Mouse (Mus musculus) MEL (cell line): ENCODE data around the gene Col18a1. TPM values are rescaled to one million over a fixed set of nuclear protein-coding genes. Genes with fewer than 3 reads are reported as not detected.

Experiments used
- DNase-seq: peaks from one replicate; pipeline ENCODE4 v3.0.0; 2011; ENCODE audit warnings: low read depth, low spot score
- H3K27ac ChIP-seq: 2 replicates; pipeline ENCODE4 v1.5.1; 2012; ENCODE audit warnings: low read depth, mild to moderate bottlenecking, control low read depth, low read length, moderate library complexity; ENCODE audit not compliant: control insufficient read depth
- H3K27me3 ChIP-seq, 2 experiments: fragments of 150-350 bp in 1 of 2; sonication (generic) in 1 of 2; 2 replicates each; pipeline ENCODE4 v1.6.1; 2012; ENCODE audit warnings: low read length in 2 of 2, mild to moderate bottlenecking in 2 of 2, improper control_type of control experiment in 1 of 2, moderate library complexity in 1 of 2; ENCODE audit not compliant: insufficient read depth in 2 of 2, control insufficient read depth in 1 of 2
- H3K36me3 ChIP-seq, 2 experiments: 2 replicates each; pipeline ENCODE4 v1.6.1; 2012 to 2014; ENCODE audit warnings: low read length in 2 of 2, improper control_type of control experiment in 1 of 2, inconsistent platforms in 1 of 2, mild to moderate bottlenecking in 1 of 2; ENCODE audit not compliant: insufficient read depth in 2 of 2, control insufficient read depth in 1 of 2
- H3K4me1 ChIP-seq, 2 experiments: fragments of 150-350 bp in 1 of 2; sonication (generic) in 1 of 2; 2 replicates each; pipeline ENCODE4 v1.6.1; 2012; ENCODE audit warnings: low read length in 2 of 2, improper control_type of control experiment in 1 of 2, mild to moderate bottlenecking in 1 of 2; ENCODE audit not compliant: insufficient read depth in 2 of 2, control insufficient read depth in 1 of 2
- H3K4me3 ChIP-seq, 2 experiments: fragments of 150-350 bp in 1 of 2; sonication (generic) in 1 of 2; 2 replicates each; pipeline ENCODE4 v1.5.1; 2012; ENCODE audit warnings: low read depth in 2 of 2, low read length in 2 of 2, mild to moderate bottlenecking in 2 of 2, moderate library complexity in 2 of 2, control low read depth in 1 of 2, improper control_type of control experiment in 1 of 2; ENCODE audit not compliant: control insufficient read depth in 1 of 2, insufficient read depth in 1 of 2
- H3K79me2 ChIP-seq: 2 replicates; pipeline ENCODE4 v1.6.1; 2012; ENCODE audit warnings: mild to moderate bottlenecking, low read length, moderate library complexity; ENCODE audit not compliant: control insufficient read depth, poor library complexity, insufficient read depth
- H3K9ac ChIP-seq: 2 replicates; pipeline ENCODE4 v1.6.1; 2012; ENCODE audit warnings: low read depth, mild to moderate bottlenecking, control low read depth, low read length, moderate library complexity; ENCODE audit not compliant: control insufficient read depth, poor library complexity, severe bottlenecking
- H3K9me3 ChIP-seq: fragments of 150-350 bp; sonication (generic); replicated peaks from 2 replicates; pipeline ENCODE4 v1.6.1; 2012; ENCODE audit warnings: mild to moderate bottlenecking, low read length, improper control_type of control experiment, moderate library complexity; ENCODE audit not compliant: insufficient read depth
- BHLHE40 ChIP-seq: IDR thresholded peaks from 2 replicates; pipeline ENCODE4 v1.6.1; 2012; ENCODE audit warnings: low read depth, mild to moderate bottlenecking, inconsistent platforms, low read length, improper control_type of control experiment, borderline replicate concordance
- CHD1 ChIP-seq: IDR thresholded peaks from 2 replicates; pipeline ENCODE4 v1.6.1; 2012; ENCODE audit warnings: low read depth, mild to moderate bottlenecking, inconsistent platforms, low read length, improper control_type of control experiment
- EP300 ChIP-seq, 2 experiments: IDR thresholded peaks; 2 replicates each; pipeline ENCODE4 v1.6.1; 2011; ENCODE audit warnings: improper control_type of control experiment in 2 of 2, low read length in 2 of 2, low read depth in 1 of 2, mild to moderate bottlenecking in 1 of 2
- GATA1 ChIP-seq: IDR thresholded peaks from 2 replicates; pipeline ENCODE4 v1.6.1; 2011; ENCODE audit warnings: low read depth, low read length, improper control_type of control experiment
- MAFK ChIP-seq: IDR thresholded peaks from 2 replicates; pipeline ENCODE4 v1.6.1; 2011; ENCODE audit warnings: low read depth, mild to moderate bottlenecking, low read length, improper control_type of control experiment, borderline replicate concordance
- MAX ChIP-seq: IDR thresholded peaks from 2 replicates; pipeline ENCODE4 v1.6.1; 2011; ENCODE audit warnings: low read length, improper control_type of control experiment
- MEF2A ChIP-seq: IDR thresholded peaks from 2 replicates; pipeline ENCODE4 v1.6.1; 2014; ENCODE audit warnings: low read depth, mild to moderate bottlenecking, inconsistent platforms, low read length, improper control_type of control experiment; ENCODE audit not compliant: poor library complexity, insufficient replicate concordance, severe bottlenecking; ENCODE audit errors: extremely low read depth
- MYC ChIP-seq: IDR thresholded peaks from 2 replicates; pipeline ENCODE4 v1.6.1; 2011; ENCODE audit warnings: low read depth, mild to moderate bottlenecking, low read length, improper control_type of control experiment, moderate library complexity
- NRF1 ChIP-seq: IDR thresholded peaks from 2 replicates; pipeline ENCODE4 v1.6.1; 2014; ENCODE audit warnings: low read depth, mild to moderate bottlenecking, inconsistent platforms, low read length, improper control_type of control experiment, moderate library complexity; ENCODE audit not compliant: poor library complexity, insufficient read depth, severe bottlenecking
- POLR2AphosphoS5 ChIP-seq: IDR thresholded peaks from 2 replicates; pipeline ENCODE4 v1.6.1; 2012; ENCODE audit warnings: low read depth, borderline replicate concordance, mild to moderate bottlenecking, inconsistent platforms, low read length, moderate library complexity, mixed read lengths
- SIN3A ChIP-seq: IDR thresholded peaks from 2 replicates; pipeline ENCODE4 v1.6.1; 2012; ENCODE audit warnings: low read length, improper control_type of control experiment, inconsistent platforms
- TCF12 ChIP-seq: IDR thresholded peaks from 2 replicates; pipeline ENCODE4 v1.6.1; 2014; ENCODE audit warnings: low read depth, mild to moderate bottlenecking, inconsistent platforms, low read length, improper control_type of control experiment, moderate library complexity
- ZMIZ1 ChIP-seq: IDR thresholded peaks from 2 replicates; pipeline ENCODE4 v1.6.1; 2012; ENCODE audit warnings: low read depth, mild to moderate bottlenecking, inconsistent platforms, low read length, improper control_type of control experiment, moderate library complexity
- ZNF384 ChIP-seq: IDR thresholded peaks from 2 replicates; pipeline ENCODE4 v1.6.1; 2012; ENCODE audit warnings: low read depth, mild to moderate bottlenecking, inconsistent platforms, low read length, improper control_type of control experiment
- polyA plus RNA-seq, 2 experiments: library from polyadenylated mRNA; stranded (reverse) in 1 of 2; unstranded in 1 of 2; fragments of >175 nt in 1 of 2; fragments of >200 nt in 1 of 2; gene quantifications; 2 replicates each; pipeline versions ENCODE4 v1.2.1 to v1.2.4; 2012; ENCODE audit warnings: low replicate concordance in 2 of 2, low read depth in 1 of 2; ENCODE audit not compliant: insufficient read length in 2 of 2, insufficient read depth in 1 of 2, missing spikeins in 1 of 2
- total RNA-seq: library from RNA; depleted of rRNA; stranded (reverse); fragments of 300-350 nt; gene quantifications from 2 replicates; pipeline ENCODE4 v1.2.3, GENCODE M21; 2012

The Col18a1 gene
- total and polyA plus RNA-seq, 3 experiments: 0.46 to 1.3 TPM; not detected in 1

GRCm38 (mm10) chr10:77147545-77147944 lies 18.8 kb downstream of the Col18a1 start:
- no peak for TF ChIP-seq BHLHE40
- TF ChIP-seq TCF12: no peak
- TF ChIP-seq POLR2AphosphoS5: no peak
- no peak for TF ChIP-seq MEF2A
- TF ChIP-seq GATA1: no peak
- TF ChIP-seq ZNF384: no peak

GRCm38 (mm10) chr10:77146901-77147463 lies 19.4 kb downstream of the Col18a1 start:
- no peak overlapping the region for H3K4me3 ChIP-seq
- no peaks in the 10 kb centered on the region for H3K4me1 ChIP-seq

More at GRCm38 (mm10) chr10:77147545-77147944, 18.8 kb downstream of the Col18a1 start:
- Histone ChIP-seq H3K9me3 (no peaks in the 10 kb centered on the region), H3K4me1 (no peaks in the 10 kb centered on the region), H3K36me3 (no peaks in the 10 kb centered on the region), H3K79me2 (no peaks in the 10 kb centered on the region), H3K27ac (no peak overlapping the region), H3K9ac (no peak overlapping the region), H3K27me3 (no peaks in the 10 kb centered on the region), H3K4me3 (no peak overlapping the region)
- no peak for DNase-seq

DNA sequence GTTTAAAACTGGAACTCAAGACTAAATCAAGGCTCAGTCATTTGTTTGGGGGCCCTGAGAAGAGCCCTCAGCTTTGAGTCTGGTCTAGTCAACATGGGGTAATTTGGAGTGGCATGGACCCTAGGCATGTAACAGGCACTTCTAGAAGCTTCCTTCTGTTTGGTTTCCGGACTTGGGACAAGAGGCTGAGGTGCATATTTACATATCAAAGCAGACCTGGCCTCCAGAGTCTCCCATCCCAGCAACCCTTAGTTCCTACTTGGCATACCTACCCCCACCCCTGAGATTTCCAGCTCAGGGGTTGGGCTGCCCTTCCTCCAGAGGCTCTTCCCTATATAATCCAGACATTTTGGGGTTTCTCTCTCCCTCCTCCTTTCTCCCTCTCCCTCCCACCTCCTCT lies 20.4 kb downstream of the Col18a1 start:
- no peak for TF ChIP-seq MYC
- no peak for TF ChIP-seq GATA1
- TF ChIP-seq POLR2AphosphoS5: no peak
- Histone ChIP-seq H3K9ac (no peak overlapping the region), H3K4me3 (no peak overlapping the region), H3K79me2 (no peaks in the 10 kb centered on the region), H3K27ac (no peak overlapping the region), H3K27me3 (no peaks in the 10 kb centered on the region), H3K36me3 (no peaks in the 10 kb centered on the region), H3K4me1 (no peaks in the 10 kb centered on the region), H3K9me3 (no peaks in the 10 kb centered on the region)
- DNase-seq: no peak

More at GRCm38 (mm10) chr10:77146901-77147463, 19.4 kb downstream of the Col18a1 start:
- no peak overlapping the region for H3K9ac ChIP-seq
- TF ChIP-seq ZMIZ1 (no peak), SIN3A (no peak), MAX (no peak), MAFK (no peak), CHD1 (no peak), EP300 (IDR thresholded peaks at IDR 0.05; ENCODE audit: low read depth in 1 of 2, low read length in 2 of 2) (no peak), TCF12 (no peak), NRF1 (no peak)
- TF ChIP-seq, all 39 proteins: peak for 0
- no peaks in the 10 kb centered on the region for H3K9me3 ChIP-seq
- no peaks in the 10 kb centered on the region for H3K36me3 ChIP-seq
- no peak for DNase-seq
- H3K79me2 ChIP-seq: no peaks in the 10 kb centered on the region
- H3K27ac ChIP-seq: no peak overlapping the region
- no peaks in the 10 kb centered on the region for H3K27me3 ChIP-seq
